Mouse (Mus musculus) lung, adult 2 months (tissue): Measurements from ENCODE around the gene Gm26657.

ENCODE experiments used
- CTCF ChIP-seq: fragments of 200-500 bp; IDR thresholded peaks from 2 replicates; pipeline ENCODE4 v1.5.1; 2011; ENCODE audit warnings: mild to moderate bottlenecking, low read length, control low read depth; ENCODE audit not compliant: insufficient read depth
- POLR2A ChIP-seq: fragments of 200-500 bp; IDR thresholded peaks from 2 replicates; pipeline ENCODE4 v1.6.1; 2011; ENCODE audit warnings: low read depth, mild to moderate bottlenecking, control low read depth, low read length, borderline replicate concordance; ENCODE audit errors: extremely low read depth

- TF ChIP-seq CTCF (no peak), POLR2A (no peak)
Observed at GRCm38 (mm10) chr4:56741041-56741493, 1.2 kb downstream of the Gm26657 start, which contains the start of gene Actl7b.
